ENCODE assay signal across 8 mouse cellular contexts in the genomic region with DNA sequence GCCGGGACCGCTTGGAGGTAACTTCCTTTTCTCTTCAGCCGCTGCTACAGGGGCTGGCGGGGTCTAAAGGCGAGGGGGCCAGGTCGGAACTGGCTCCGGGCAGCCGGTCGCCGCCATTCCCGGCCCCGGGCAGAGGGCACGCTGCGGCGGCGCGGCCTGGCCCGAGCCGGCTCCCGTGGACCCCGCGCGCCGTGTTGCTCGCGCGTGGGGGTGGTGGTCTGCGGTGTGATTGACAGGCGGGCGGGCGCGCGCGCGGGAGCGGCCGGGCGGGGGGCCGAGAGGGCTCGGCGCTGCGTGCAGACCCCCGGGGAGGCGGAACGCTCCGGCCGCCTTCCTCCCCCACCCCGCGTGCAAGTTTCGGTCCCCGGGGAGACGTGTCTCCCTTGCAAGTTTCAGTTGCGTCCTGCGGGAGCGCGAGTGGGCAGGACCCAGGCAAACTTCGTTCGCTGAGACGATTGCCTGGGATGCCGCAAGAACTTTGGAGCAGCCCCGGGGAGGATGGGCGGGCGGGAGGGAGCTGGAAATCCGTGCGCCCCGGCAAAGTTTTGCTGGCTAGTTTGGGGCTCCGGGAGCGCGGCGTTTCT. TPM values are rescaled to one million over a fixed set of nuclear protein-coding genes. Genes with fewer than 3 reads are reported as not detected.
A peak's percentile ranks its signal among the peaks of the same experiment; 100 is the strongest.
DNase-seq lines count a peak whose midpoint lies in the region; ATAC-seq and TF ChIP-seq lines count a peak whose summit lies in the region.

No protein-coding gene starts in this region.

- TF ChIP-seq POLR2A in myocyte (IDR thresholded peaks at IDR 0.05; ENCODE audit: insufficient read length, low read depth) = peak; percentile 30

- peak overlapping the region; percentile 95 for H3K4me3 ChIP-seq in embryonic facial prominence, embryonic 12.5 days
- peak overlapping the region; percentile 96 for H3K4me3 ChIP-seq in kidney, embryonic 15.5 days (replicated peaks)
- H3K4me3 ChIP-seq in liver, embryonic 12.5 days = peak overlapping the region; percentile 99
- peak overlapping the region; percentile 62 for H3K4me3 ChIP-seq in myocyte

- peak overlapping the region; percentile 45 for H3ac ChIP-seq in myocyte (ENCODE audit: control insufficient read depth, insufficient read length)

- WGBS in embryonic facial prominence, embryonic 12.5 days = under 1% methylated on average over 64 of the region's 70 CpGs
- under 1% methylated on average over 68 of the region's 70 CpGs for WGBS in kidney, embryonic 15.5 days
- under 1% methylated on average over 66 of the region's 70 CpGs for WGBS in liver, embryonic 12.5 days (ENCODE audit: insufficient replicate concordance)

- peak; percentile 74 for ATAC-seq in embryonic facial prominence, embryonic 12.5 days (ENCODE audit: insufficient number of reproducible peaks, insufficient read depth, low FRiP score, low TSS enrichment)
- peak; percentile 71 for ATAC-seq in kidney, embryonic 15.5 days (replicated peaks; ENCODE audit: low FRiP score)
- peak; percentile 58 for ATAC-seq in liver, embryonic 12.5 days

- peak; percentile 64 to 67 for DNase-seq in B cell, adult 2 months
- peak; percentile 59 for DNase-seq in adrenal gland, adult 8-10 months
- peak; percentile 53 to 66 for DNase-seq in heart, adult 9 months (ENCODE audit: low spot score in 2 of 2)
- peak; percentile 57 to 84 for DNase-seq in spleen, postnatal 4 days (ENCODE audit: low spot score in 2 of 2)

- peaks cover 36% of the 10 kb centered on the region for H3K79me2 ChIP-seq in myocyte (ENCODE audit: control insufficient read depth, insufficient read depth)

- H3K36me3 ChIP-seq in embryonic facial prominence, embryonic 12.5 days = no peaks in the 10 kb centered on the region
- H3K36me3 ChIP-seq in kidney, embryonic 15.5 days = no peaks in the 10 kb centered on the region
- no peaks in the 10 kb centered on the region for H3K36me3 ChIP-seq in liver, embryonic 12.5 days
- H3K36me3 ChIP-seq in myocyte (ENCODE audit: control insufficient read depth, insufficient read depth) = no peaks in the 10 kb centered on the region

- no peaks in the 10 kb centered on the region for H3K27me3 ChIP-seq in embryonic facial prominence, embryonic 12.5 days
- H3K27me3 ChIP-seq in kidney, embryonic 15.5 days = no peaks in the 10 kb centered on the region
- peaks cover 12% of the 10 kb centered on the region for H3K27me3 ChIP-seq in liver, embryonic 12.5 days (replicated peaks)
- H3K27me3 ChIP-seq in myocyte (ENCODE audit: control insufficient read depth, insufficient read depth, insufficient read length) = no peaks in the 10 kb centered on the region

- H3K9me3 ChIP-seq in embryonic facial prominence, embryonic 12.5 days = no peaks in the 10 kb centered on the region
- no peaks in the 10 kb centered on the region for H3K9me3 ChIP-seq in kidney, embryonic 15.5 days (replicated peaks)
- no peaks in the 10 kb centered on the region for H3K9me3 ChIP-seq in liver, embryonic 12.5 days (replicated peaks)

- H3K4me2 ChIP-seq in embryonic facial prominence, embryonic 12.5 days (replicated peaks) = peak overlapping the region; percentile 56
- H3K4me2 ChIP-seq in kidney, embryonic 15.5 days = peak overlapping the region; percentile 78
- H3K4me2 ChIP-seq in liver, embryonic 12.5 days = peak overlapping the region; percentile 87
- peak overlapping the region; percentile 72 for H3K4me2 ChIP-seq in myocyte (ENCODE audit: low read depth)

- peaks cover 20% of the 10 kb centered on the region for H3K4me1 ChIP-seq in embryonic facial prominence, embryonic 12.5 days
- peaks cover 25% of the 10 kb centered on the region for H3K4me1 ChIP-seq in kidney, embryonic 15.5 days
- H3K4me1 ChIP-seq in liver, embryonic 12.5 days = peaks cover 42% of the 10 kb centered on the region

- peak overlapping the region; percentile 94 for H3K9ac ChIP-seq in embryonic facial prominence, embryonic 12.5 days
- H3K9ac ChIP-seq in kidney, embryonic 15.5 days = peak overlapping the region; percentile 90
- peak overlapping the region; percentile 99 for H3K9ac ChIP-seq in liver, embryonic 12.5 days

- peak overlapping the region; percentile 99 for H3K27ac ChIP-seq in embryonic facial prominence, embryonic 12.5 days
- peak overlapping the region; percentile 99 for H3K27ac ChIP-seq in kidney, embryonic 15.5 days
- H3K27ac ChIP-seq in liver, embryonic 12.5 days = peak overlapping the region; percentile 94

TF ChIP-seq in myocyte, 11 proteins besides CTCF, POLR2A, EP300 and RAD21:
- TF ChIP-seq REST (IDR thresholded peaks at IDR 0.05; ENCODE audit: insufficient read depth, insufficient read length) = no peak
- no peak for TF ChIP-seq POLR2AphosphoS2 (IDR thresholded peaks at IDR 0.05; ENCODE audit: insufficient read length, low read depth)
- TF ChIP-seq USF1 (IDR thresholded peaks at IDR 0.05; ENCODE audit: low read depth) = no peak
- no peak for TF ChIP-seq TCF3 (IDR thresholded peaks at IDR 0.05; ENCODE audit: insufficient read length, low read depth)
- no peak for TF ChIP-seq SRF (IDR thresholded peaks at IDR 0.05; ENCODE audit: control insufficient read depth, insufficient read length, low read depth)
- TF ChIP-seq E2F4 (IDR thresholded peaks at IDR 0.05; ENCODE audit: insufficient read depth) = no peak
- TF ChIP-seq MAX (IDR thresholded peaks at IDR 0.05; ENCODE audit: low read depth) = no peak
- no peak for TF ChIP-seq CEBPB (IDR thresholded peaks at IDR 0.05; ENCODE audit: insufficient read depth, poor library complexity, severe bottlenecking)
- TF ChIP-seq MYOG (IDR thresholded peaks at IDR 0.05; ENCODE audit: control insufficient read depth in 1 of 3, insufficient read depth in 1 of 3, insufficient read length in 2 of 3, low read depth in 2 of 3) = no peak
- no peak for TF ChIP-seq MYOD1 (IDR thresholded peaks at IDR 0.05; ENCODE audit: control insufficient read depth in 1 of 3, insufficient read length in 2 of 3, low read depth in 2 of 3)
- TF ChIP-seq TCF12 (IDR thresholded peaks at IDR 0.05; ENCODE audit: insufficient read depth, poor library complexity, severe bottlenecking) = no peak

RNA-seq across cellular contexts. Expression of a gene that starts 0.6 kb away (rescaled TPM):
- total RNA-seq in adrenal gland, adult 8-10 months (2022) = 10 to 100 TPM; 31.7 to 41.4 (median 35.1) TPM
- 15.7 and 16.5 TPM in 2 replicates for polyA plus RNA-seq in embryonic facial prominence, embryonic 12.5 days (2016; fragmentation: Nextera tagmentation; extraction: Ambion mirVana)
- polyA plus RNA-seq in kidney, embryonic 15.5 days (2015; fragmentation: Nextera tagmentation; extraction: Ambion mirVana) = 9.4 TPM in 2 replicates
- 7.7 and 7.9 TPM in 2 replicates for polyA plus RNA-seq in liver, embryonic 12.5 days (2016; fragmentation: Nextera tagmentation; extraction: Ambion mirVana)
- 7.6 TPM for polyA plus RNA-seq in myocyte (2012; fragmentation: generic; extraction: Trizol)

Comparison
In these comparisons a context has a peak if more than half of its experiments do, and no peak if none do; other contexts are left out.
1. Peak in every context shown above with its lines: DNase-seq, ATAC-seq, H3K4me3 ChIP-seq and H3K27ac ChIP-seq.